Mouse (Mus musculus): Measurements from ENCODE around the gene Pdp2. TPM values are rescaled to one million over a fixed set of nuclear protein-coding genes. Genes with fewer than 3 reads are reported as not detected.
"Not testable (repeated sequence)": the region's sequence is repeated elsewhere in the genome, so short reads cannot be mapped to it uniquely, and the experiment has no call there.

The Pdp2 gene
- polyA plus RNA-seq, 1 experiment = 4.4 TPM

DNA sequence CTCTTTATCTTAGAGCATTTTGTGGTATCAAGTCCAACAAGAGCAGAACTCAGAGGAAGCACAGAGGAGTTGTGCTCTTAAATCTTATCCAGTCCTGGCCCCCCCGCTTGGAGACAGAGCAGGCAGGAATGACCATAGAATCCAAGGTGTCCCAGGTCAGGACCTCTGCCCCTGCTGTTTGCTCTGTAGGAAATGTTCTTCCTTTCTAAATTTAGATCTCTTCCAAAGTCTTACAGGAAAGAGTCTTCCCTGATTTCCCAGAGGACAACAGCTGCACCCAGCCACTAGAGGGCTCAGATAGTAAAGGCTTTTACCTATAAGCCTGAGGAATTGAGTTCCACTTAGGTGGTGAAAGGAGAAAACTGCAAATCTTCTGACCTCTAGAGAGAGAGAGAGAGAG lies 21.7 kb upstream of the Pdp2 start:
- peaks cover 6% of the 10 kb centered on the region for H3K4me1 ChIP-seq (ENCODE audit: control insufficient read depth, insufficient read depth, low read length)
- TF ChIP-seq POLR2A (IDR thresholded peaks at IDR 0.05; ENCODE audit: borderline replicate concordance, extremely low read depth, low read depth, low read length) = no peak
- 0 out of 2 replicates have a peak, but pooled peaks have one; percentile 1 for TF ChIP-seq CTCF (IDR thresholded peaks at IDR 0.05; ENCODE audit: insufficient read depth, low read length)
- DNase-seq = no peak
- H3K4me3 ChIP-seq (replicated peaks; ENCODE audit: extremely low read depth, low read depth, low read length) = no peak overlapping the region
- WGBS = 37% methylated on average over 1 of the region's 1 CpGs

- WGBS = 4% methylated on average over 26 of the region's 26 CpGs
- peaks cover 3% of the 10 kb centered on the region; the same call in 1 of the 2 replicates for H3K4me1 ChIP-seq (ENCODE audit: control insufficient read depth, insufficient read depth, low read length)
- peak; percentile 80 for DNase-seq
- H3K4me3 ChIP-seq (replicated peaks; ENCODE audit: extremely low read depth, low read depth, low read length) = peak overlapping the region; percentile 84
- TF ChIP-seq CTCF (IDR thresholded peaks at IDR 0.05; ENCODE audit: insufficient read depth, low read length) (peak; percentile 67), POLR2A (IDR thresholded peaks at IDR 0.05; ENCODE audit: borderline replicate concordance, extremely low read depth, low read depth, low read length) (no peak)
Measured at GRCm38 (mm10) chr8:104570436-104571343, 20.6 kb upstream of the Pdp2 start.

- TF ChIP-seq CTCF (IDR thresholded peaks at IDR 0.05; ENCODE audit: insufficient read depth, low read length) (no peak), POLR2A (IDR thresholded peaks at IDR 0.05; ENCODE audit: borderline replicate concordance, extremely low read depth, low read depth, low read length) (no peak)
- WGBS = 94% methylated on average over 3 of the region's 3 CpGs
- no peak overlapping the region for H3K4me3 ChIP-seq (replicated peaks; ENCODE audit: extremely low read depth, low read depth, low read length)
- no peak for DNase-seq
- no peaks in the 10 kb centered on the region for H3K4me1 ChIP-seq (ENCODE audit: control insufficient read depth, insufficient read depth, low read length)
Measured at GRCm38 (mm10) chr8:104576820-104577219, 14.4 kb upstream of the Pdp2 start.

GRCm38 (mm10) chr8:104577606-104578005 lies 13.6 kb upstream of the Pdp2 start:
- H3K4me1 ChIP-seq (ENCODE audit: control insufficient read depth, insufficient read depth, low read length); H3K4me3 ChIP-seq (replicated peaks; ENCODE audit: extremely low read depth, low read depth, low read length); DNase-seq: not testable (repeated sequence)
- WGBS = 79% methylated on average over 17 of the region's 17 CpGs

DNA sequence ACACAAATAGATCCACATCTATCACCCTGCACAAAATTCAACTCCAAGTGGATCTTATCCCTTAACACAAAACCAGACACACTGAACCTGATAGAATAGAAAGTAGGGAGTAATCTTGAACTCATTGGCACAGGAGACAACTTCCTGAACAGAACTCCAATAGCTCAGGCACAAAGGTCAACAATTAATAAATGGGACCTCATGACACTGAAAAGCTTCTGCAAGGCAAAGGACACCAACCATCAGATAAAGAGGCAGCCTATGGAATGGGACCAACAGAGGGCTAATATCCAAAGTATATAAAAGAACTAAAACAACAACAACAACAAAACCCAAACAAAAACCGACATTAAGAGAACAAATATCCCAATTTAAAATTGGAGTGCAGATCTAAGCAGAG lies 6.7 kb upstream of the Pdp2 start:
- WGBS = 45% methylated on average over 1 of the region's 1 CpGs
- no peak for DNase-seq
- Histone ChIP-seq H3K4me1 (ENCODE audit: control insufficient read depth, insufficient read depth, low read length) (no peaks in the 10 kb centered on the region), H3K4me3 (replicated peaks; ENCODE audit: extremely low read depth, low read depth, low read length) (no peak overlapping the region)
- TF ChIP-seq POLR2A (IDR thresholded peaks at IDR 0.05; ENCODE audit: borderline replicate concordance, extremely low read depth, low read depth, low read length) (no peak), CTCF (IDR thresholded peaks at IDR 0.05; ENCODE audit: insufficient read depth, low read length) (no peak)

- WGBS = 96% methylated on average over 3 of the region's 3 CpGs
- no peak overlapping the region for H3K4me3 ChIP-seq (replicated peaks; ENCODE audit: extremely low read depth, low read depth, low read length)
- no peak for TF ChIP-seq CTCF (IDR thresholded peaks at IDR 0.05; ENCODE audit: insufficient read depth, low read length)
- TF ChIP-seq POLR2A (IDR thresholded peaks at IDR 0.05; ENCODE audit: borderline replicate concordance, extremely low read depth, low read depth, low read length) = no peak
- no peak for DNase-seq
- no peaks in the 10 kb centered on the region for H3K4me1 ChIP-seq (ENCODE audit: control insufficient read depth, insufficient read depth, low read length)
Measured at GRCm38 (mm10) chr8:104590284-104590683, 967 bp upstream of the Pdp2 start.

DNA sequence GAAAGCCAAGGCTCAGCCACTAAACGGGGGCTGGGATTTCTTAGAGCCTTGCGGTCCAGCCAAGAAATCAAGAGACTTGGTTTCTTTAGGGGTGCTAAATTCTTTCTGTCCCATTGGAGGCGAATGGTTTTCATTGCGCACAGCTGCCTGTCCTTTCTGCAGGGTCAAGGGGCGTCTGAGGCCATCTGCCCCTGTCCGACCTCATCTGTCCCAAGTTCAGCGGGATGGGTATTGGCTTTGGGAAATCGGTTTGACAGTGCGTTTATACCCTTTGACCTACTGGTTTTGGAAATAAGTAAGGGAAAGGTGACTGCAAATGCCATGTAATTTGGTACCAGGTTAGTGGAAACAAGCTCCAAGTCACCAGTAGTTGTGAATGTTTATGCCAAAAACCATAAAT lies 605 bp downstream of the Pdp2 start:
- WGBS = 4% methylated on average over 9 of the region's 9 CpGs
- TF ChIP-seq POLR2A (IDR thresholded peaks at IDR 0.05; ENCODE audit: borderline replicate concordance, extremely low read depth, low read depth, low read length) = no peak; the same call in 1 of the 2 replicates
- no peak for TF ChIP-seq CTCF (IDR thresholded peaks at IDR 0.05; ENCODE audit: insufficient read depth, low read length)
- no peak for DNase-seq
- H3K4me3 ChIP-seq (replicated peaks; ENCODE audit: extremely low read depth, low read depth, low read length) = peak overlapping the region; percentile 95
- H3K4me1 ChIP-seq (ENCODE audit: control insufficient read depth, insufficient read depth, low read length) = 0 out of 2 replicates have a peak, but pooled peaks cover 3% of the 10 kb centered on the region

GRCm38 (mm10) chr8:104592566-104592965 lies 1.3 kb downstream of the Pdp2 start:
- WGBS = 60% methylated on average over 6 of the region's 6 CpGs
- TF ChIP-seq POLR2A (IDR thresholded peaks at IDR 0.05; ENCODE audit: borderline replicate concordance, extremely low read depth, low read depth, low read length) = no peak
- no peak for TF ChIP-seq CTCF (IDR thresholded peaks at IDR 0.05; ENCODE audit: insufficient read depth, low read length)
- Histone ChIP-seq H3K4me3 (replicated peaks; ENCODE audit: extremely low read depth, low read depth, low read length) (no peak overlapping the region), H3K4me1 (ENCODE audit: control insufficient read depth, insufficient read depth, low read length) (0 out of 2 replicates have a peak, but pooled peaks cover 3% of the 10 kb centered on the region)
- no peak for DNase-seq

DNA sequence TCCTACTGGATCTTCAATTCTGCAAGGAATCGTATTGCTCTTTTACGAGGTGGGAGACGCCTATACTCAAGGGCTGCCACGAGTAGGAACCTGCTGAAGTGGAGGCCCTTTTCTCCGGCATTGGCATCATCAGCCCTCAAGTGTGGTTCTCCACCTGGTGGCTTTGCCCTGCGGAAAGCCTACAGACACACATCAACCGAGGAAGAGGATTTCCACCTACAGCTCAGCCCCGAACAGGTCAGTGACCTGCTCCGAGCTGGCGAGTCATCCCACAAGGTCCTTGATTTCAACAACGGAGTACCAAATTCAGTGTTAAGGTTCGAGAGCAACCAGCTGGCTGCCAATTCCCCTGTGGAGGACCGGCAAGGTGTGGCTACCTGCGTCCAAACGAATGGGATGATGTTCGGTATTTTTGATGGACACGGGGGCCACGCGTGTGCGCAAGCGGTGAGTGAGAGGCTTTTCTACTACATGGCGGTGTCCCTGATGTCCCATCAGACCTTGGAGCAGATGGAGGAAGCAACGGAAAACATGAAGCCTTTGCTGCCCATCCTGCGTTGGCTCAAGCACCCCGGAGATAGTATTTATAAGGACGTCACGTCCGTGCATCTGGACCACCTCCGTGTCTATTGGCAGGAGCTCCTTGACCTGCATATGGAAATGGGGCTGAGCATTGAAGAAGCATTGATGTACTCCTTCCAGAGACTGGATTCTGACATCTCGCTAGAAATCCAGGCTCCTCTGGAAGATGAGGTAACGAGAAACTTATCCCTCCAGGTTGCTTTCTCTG lies 2.5 kb downstream of the Pdp2 start:
- TF ChIP-seq POLR2A (IDR thresholded peaks at IDR 0.05; ENCODE audit: borderline replicate concordance, extremely low read depth, low read depth, low read length) (no peak), CTCF (IDR thresholded peaks at IDR 0.05; ENCODE audit: insufficient read depth, low read length) (no peak)
- WGBS = 87% methylated on average over 31 of the region's 31 CpGs
- no peak overlapping the region for H3K4me3 ChIP-seq (replicated peaks; ENCODE audit: extremely low read depth, low read depth, low read length)
- no peak for DNase-seq
- H3K4me1 ChIP-seq (ENCODE audit: control insufficient read depth, insufficient read depth, low read length) = 0 out of 2 replicates have a peak, but pooled peaks cover 3% of the 10 kb centered on the region
